Comparison of ENCODE assay signal across 10 mouse cellular contexts in genomic region chr11:116920746-116921145, GRCm38 (mm10). TPM values are rescaled to one million over a fixed set of nuclear protein-coding genes. Genes with fewer than 3 reads are reported as not detected.
DNase-seq lines count a peak whose midpoint lies in the region; ATAC-seq and TF ChIP-seq lines count a peak whose summit lies in the region.
"Had no signal": no experiment of that assay in that cellular context is flagged by ENCODE, and none has a peak within 500 bp of the region (broad histone marks: within the 10 kb centered on the region; RNA-seq: fewer than 3 reads in every experiment).

No protein-coding gene starts in this region.

- H3K4me1 ChIP-seq in lung, embryonic 14.5 days (ENCODE audit: insufficient read depth), result 0 out of 2 replicates have a peak, but pooled peaks cover 4% of the 10 kb centered on the region
- H3K4me1 ChIP-seq in embryonic facial prominence, embryonic 11.5 days (ENCODE audit: control insufficient read depth, insufficient read depth, low read length), result no peaks in the 10 kb centered on the region
- peaks cover 48% of the 10 kb centered on the region for H3K4me1 ChIP-seq in hindbrain, embryonic 15.5 days (replicated peaks)
- peaks cover 26% of the 10 kb centered on the region for H3K4me1 ChIP-seq in neural tube, embryonic 14.5 days (ENCODE audit: control insufficient read depth, insufficient read depth, low read length)

- H3K9ac ChIP-seq in lung, embryonic 14.5 days, result no peak overlapping the region
- no peak overlapping the region for H3K9ac ChIP-seq in embryonic facial prominence, embryonic 11.5 days (replicated peaks; ENCODE audit: low read length)
- peak overlapping the region; percentile 97 for H3K9ac ChIP-seq in hindbrain, embryonic 15.5 days
- peak overlapping the region; percentile 57 for H3K9ac ChIP-seq in neural tube, embryonic 14.5 days (replicated peaks; ENCODE audit: low read depth, low read length)

- DNase-seq in lung, embryonic 14.5 days, result peak; percentile 74
- DNase-seq in lung, postnatal 36 days, result no peak
- peak; percentile 79 for DNase-seq in embryonic facial prominence, embryonic 11.5 days (ENCODE audit: low spot score)
- no peak for DNase-seq in left cerebral cortex, adult 9 months (ENCODE audit: low spot score in 2 of 2)
- DNase-seq: layer of hippocampus, adult 9-11 months had no signal

- TF ChIP-seq CTCF in lung, embryonic 14.5 days (IDR thresholded peaks at IDR 0.05; ENCODE audit: low read depth), result no peak

- no peaks in the 10 kb centered on the region for H3K36me3 ChIP-seq in lung, embryonic 14.5 days (ENCODE audit: insufficient read depth)
- H3K36me3 ChIP-seq in embryonic facial prominence, embryonic 11.5 days (replicated peaks; ENCODE audit: control insufficient read depth, insufficient read depth, low read depth, low read length), result no peaks in the 10 kb centered on the region
- H3K36me3 ChIP-seq in hindbrain, embryonic 15.5 days, result peaks cover 20% of the 10 kb centered on the region
- peaks cover 20% of the 10 kb centered on the region for H3K36me3 ChIP-seq in neural tube, embryonic 14.5 days (ENCODE audit: control insufficient read depth, insufficient read depth, low read length)
- H3K36me3 ChIP-seq: heart, embryonic 10.5 days had no signal

- no peaks in the 10 kb centered on the region for H3K9me3 ChIP-seq in lung, embryonic 14.5 days (ENCODE audit: low read depth, low read length)
- no peaks in the 10 kb centered on the region for H3K9me3 ChIP-seq in embryonic facial prominence, embryonic 11.5 days (replicated peaks; ENCODE audit: control insufficient read depth, low read length)
- H3K9me3 ChIP-seq in hindbrain, embryonic 15.5 days, result no peaks in the 10 kb centered on the region
- no peaks in the 10 kb centered on the region for H3K9me3 ChIP-seq in neural tube, embryonic 14.5 days (ENCODE audit: control insufficient read depth, low read length)
- H3K9me3 ChIP-seq: heart, embryonic 10.5 days; megakaryocyte, embryonic 14.5 days had no signal

- H3K27me3 ChIP-seq in lung, embryonic 14.5 days (ENCODE audit: insufficient read depth, low read length), result peaks cover 45% of the 10 kb centered on the region
- peaks cover 42% of the 10 kb centered on the region for H3K27me3 ChIP-seq in embryonic facial prominence, embryonic 11.5 days (ENCODE audit: control insufficient read depth, insufficient read depth, low read length)
- H3K27me3 ChIP-seq in hindbrain, embryonic 15.5 days, result no peaks in the 10 kb centered on the region
- no peaks in the 10 kb centered on the region for H3K27me3 ChIP-seq in neural tube, embryonic 14.5 days (ENCODE audit: control insufficient read depth, insufficient read depth, low read length)

- ATAC-seq in lung, embryonic 14.5 days (ENCODE audit: insufficient read depth), result no peak
- ATAC-seq in embryonic facial prominence, embryonic 11.5 days (replicated peaks; ENCODE audit: insufficient number of reproducible peaks, low FRiP score, low TSS enrichment, low read depth), result no peak
- ATAC-seq in hindbrain, embryonic 15.5 days (ENCODE audit: low FRiP score, low read depth), result no peak
- ATAC-seq in neural tube, embryonic 14.5 days (ENCODE audit: low read depth), result no peak
- ATAC-seq in megakaryocyte progenitor cell, adult 5-6 weeks (replicated peaks; ENCODE audit: poor library complexity), result no peak

- no peak overlapping the region for H3K4me2 ChIP-seq in lung, embryonic 14.5 days
- no peak overlapping the region for H3K4me2 ChIP-seq in embryonic facial prominence, embryonic 11.5 days (ENCODE audit: low read depth, low read length)
- H3K4me2 ChIP-seq in hindbrain, embryonic 15.5 days, result peak overlapping the region; percentile 85
- H3K4me2 ChIP-seq in neural tube, embryonic 14.5 days (ENCODE audit: low read depth, low read length), result peak overlapping the region; percentile 89

- no peak overlapping the region for H3K27ac ChIP-seq in lung, embryonic 14.5 days (ENCODE audit: low read depth)
- H3K27ac ChIP-seq in embryonic facial prominence, embryonic 11.5 days (replicated peaks; ENCODE audit: low read depth, low read length), result no peak overlapping the region
- H3K27ac ChIP-seq in hindbrain, embryonic 15.5 days (replicated peaks), result no peak overlapping the region
- no peak overlapping the region for H3K27ac ChIP-seq in neural tube, embryonic 14.5 days (ENCODE audit: low read depth, low read length)
- H3K27ac ChIP-seq: heart, embryonic 10.5 days had no signal

- WGBS in lung, embryonic 14.5 days, result under 1% methylated on average over 6 of the region's 6 CpGs
- WGBS in embryonic facial prominence, embryonic 11.5 days, result 1% methylated on average over 6 of the region's 6 CpGs
- WGBS in hindbrain, embryonic 15.5 days, result 19% methylated on average over 3 of the region's 6 CpGs
- WGBS in neural tube, embryonic 14.5 days, result 5% methylated on average over 6 of the region's 6 CpGs

- no peak overlapping the region for H3K4me3 ChIP-seq in lung, embryonic 14.5 days (ENCODE audit: low read depth, low read length)
- no peak overlapping the region for H3K4me3 ChIP-seq in embryonic facial prominence, embryonic 11.5 days (ENCODE audit: low read depth, low read length)
- H3K4me3 ChIP-seq in hindbrain, embryonic 15.5 days, result peak overlapping the region; percentile 77
- H3K4me3 ChIP-seq in neural tube, embryonic 14.5 days (ENCODE audit: low read depth, low read length), result peak overlapping the region; percentile 76
- H3K4me3 ChIP-seq: heart, embryonic 10.5 days; megakaryocyte, embryonic 14.5 days had no signal

RNA-seq across cellular contexts. Expression of gene Mgat5b, which starts 2.1 kb away (rescaled TPM):
- 0.22 and 0.59 TPM in 2 replicates for polyA plus RNA-seq in lung, embryonic 14.5 days (2014; fragmentation: Nextera tagmentation; extraction: Ambion mirVana)
- polyA plus RNA-seq in embryonic facial prominence, embryonic 11.5 days (2014; fragmentation: Nextera tagmentation; extraction: Ambion mirVana), result 1.5 and 2.0 TPM in 2 replicates
- polyA plus RNA-seq in hindbrain, embryonic 15.5 days (2015; fragmentation: Nextera tagmentation; extraction: Ambion mirVana), result 25.3 and 31.0 TPM in 2 replicates
- polyA plus RNA-seq in neural tube, embryonic 14.5 days (2014; fragmentation: Nextera tagmentation; extraction: Ambion mirVana), result 21.2 and 21.6 TPM in 2 replicates
- not detected in 2 replicates for total RNA-seq in megakaryocyte progenitor cell, adult 5-6 weeks (2015)
- not detected in 2 replicates for total RNA-seq in megakaryocyte progenitor cell, adult 5-6 weeks (2017)

Comparison
In these comparisons a context has a peak if more than half of its experiments do, and no peak if none do; other contexts are left out.
1. DNase-seq: peak in lung, embryonic 14.5 days (single experiment) and embryonic facial prominence, embryonic 11.5 days (single experiment); none in lung, postnatal 36 days (single experiment) and left cerebral cortex, adult 9 months (0 of 2).
2. H3K4me2 ChIP-seq: peak in hindbrain, embryonic 15.5 days (single experiment) and neural tube, embryonic 14.5 days (single experiment); none in lung, embryonic 14.5 days (single experiment) and embryonic facial prominence, embryonic 11.5 days (single experiment).
3. H3K4me3 ChIP-seq: peak in hindbrain, embryonic 15.5 days (single experiment) and neural tube, embryonic 14.5 days (single experiment); none in lung, embryonic 14.5 days (single experiment) and embryonic facial prominence, embryonic 11.5 days (single experiment).
4. H3K9ac ChIP-seq: peak in hindbrain, embryonic 15.5 days (single experiment) and neural tube, embryonic 14.5 days (single experiment); none in lung, embryonic 14.5 days (single experiment) and embryonic facial prominence, embryonic 11.5 days (single experiment).